Mouse (Mus musculus) forebrain, embryonic 16.5 days (tissue): ENCODE results near the gene Gm10283. TPM values are rescaled to one million over a fixed set of nuclear protein-coding genes. Genes with fewer than 3 reads are reported as not detected.

Experiments
- polyA plus RNA-seq: library from polyadenylated mRNA; unstranded; fragments of >200 nt; fragmentation: Nextera tagmentation; extraction: Ambion mirVana; gene quantifications from 2 replicates; pipeline ENCODE4 v1.2.1, GENCODE M21; 2015

Gene Gm10283
- polyA plus RNA-seq, 1 experiment from 2014 or later = not detected

Other genes starting within 250 kb of the Gm10283 start
- 0.60 and 0.72 TPM in 2 replicates for gene Aadat, start 2.7 kb upstream of the Gm10283 start, polyA plus RNA-seq
- gene Mfap3l, start 129.6 kb upstream of the Gm10283 start, polyA plus RNA-seq = 1.4 and 1.7 TPM in 2 replicates